Mouse (Mus musculus): ENCODE results near the gene Muc5b. TPM values are rescaled to one million over a fixed set of nuclear protein-coding genes. Genes with fewer than 3 reads are reported as not detected.

The Muc5b gene
- not detected in 2 replicates for polyA plus RNA-seq (2012; ENCODE audit: low replicate concordance)

GRCm38 (mm10) chr7:141838779-141839178, at the start of gene Muc5b:
TSS of gene Muc5b (plus strand) at chr7:141839070.

GRCm38 (mm10) chr7:141918407-141918806, 79.5 kb downstream of the Muc5b start, which contains the start of gene Tollip:
TSS of gene Tollip (minus strand) at chr7:141918507.

Other genes with a start within 250 kb of the Muc5b start
- 0.29 and 2.5 TPM in 2 replicates for gene Muc6, start 183.8 kb upstream of the Muc5b start, polyA plus RNA-seq (2012; ENCODE audit: low replicate concordance)
- 0.18 and 0.72 TPM in 2 replicates for gene Muc2, start 148.7 kb upstream of the Muc5b start, polyA plus RNA-seq (2012; ENCODE audit: low replicate concordance)
- gene Muc5ac, start 50.1 kb upstream of the Muc5b start, polyA plus RNA-seq (2012; ENCODE audit: low replicate concordance) = 0.03 TPM in 1 of 2 replicates, not detected in the other
- gene Tollip, start 79.4 kb downstream of the Muc5b start, polyA plus RNA-seq (2012; ENCODE audit: low replicate concordance) = 57.6 and 72.5 TPM in 2 replicates
- not detected in 2 replicates for gene Brsk2, start 110.7 kb downstream of the Muc5b start, polyA plus RNA-seq (2012; ENCODE audit: low replicate concordance)
- 10.0 and 53.1 TPM in 2 replicates for gene Mob2, start 222.0 kb downstream of the Muc5b start, polyA plus RNA-seq (2012; ENCODE audit: low replicate concordance)

Data from leukemia stem cell, adult 10-12 weeks (primary cell).